Mouse (Mus musculus): Measurements from ENCODE around the gene Tmem223.

DNA sequence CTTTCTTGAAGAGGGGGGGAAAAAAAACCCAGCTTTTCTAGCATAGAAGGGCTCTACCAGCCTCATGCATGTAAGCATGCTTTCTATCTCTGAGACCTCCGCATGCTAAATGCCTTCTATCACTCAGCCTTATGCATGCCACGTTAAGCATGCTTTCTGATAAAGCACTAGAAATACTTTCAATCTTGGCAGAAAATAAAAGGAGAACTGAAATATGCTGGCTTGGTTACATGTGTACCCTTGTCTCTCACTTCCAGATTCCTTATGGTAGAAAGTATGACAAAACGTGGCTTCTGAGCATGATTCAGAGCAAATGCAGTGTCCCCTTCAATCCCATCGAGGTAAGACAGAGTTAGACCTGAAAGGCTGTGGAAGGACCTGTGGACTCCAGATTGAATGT, 7.5 kb upstream of the Tmem223 start:
- TF ChIP-seq E2F4 (IDR thresholded peaks at IDR 0.05; ENCODE audit: insufficient read depth) (no peak), MYOD1 (IDR thresholded peaks at IDR 0.05; ENCODE audit: control insufficient read depth in 1 of 3, insufficient read length in 2 of 3, low read depth in 2 of 3) (no peak), USF1 (IDR thresholded peaks at IDR 0.05; ENCODE audit: low read depth) (no peak), POLR2A (IDR thresholded peaks at IDR 0.05; ENCODE audit: insufficient read length, low read depth) (no peak)
